Mouse (Mus musculus) liver, embryonic 16.5 days (tissue): Measurements from ENCODE around the gene Gbe1. TPM values are rescaled to one million over a fixed set of nuclear protein-coding genes. Genes with fewer than 3 reads are reported as not detected.

Source experiments
- ATAC-seq: fragments of 200-750 bp; cut with Nextera tagmentation; 2 replicates; pipeline ENCODE4 v1.8.0; 2017; ENCODE audit warnings: low read depth, mild to moderate bottlenecking, moderate number of reproducible peaks, moderate library complexity
- H3K27ac ChIP-seq: fragments of 300-500 bp; sonication (generic); 2 replicates; pipeline ENCODE4 v1.5.1; 2014; ENCODE audit warnings: mild to moderate bottlenecking, low read length
- H3K27me3 ChIP-seq: fragments of 300-500 bp; sonication (generic); 2 replicates; pipeline ENCODE4 v1.6.1; 2014; ENCODE audit warnings: low read depth, low read length, mixed read lengths; ENCODE audit not compliant: control insufficient read depth, insufficient read depth
- H3K36me3 ChIP-seq: fragments of 300-500 bp; sonication (generic); 2 replicates; pipeline ENCODE4 v1.6.1; 2014; ENCODE audit warnings: mild to moderate bottlenecking; ENCODE audit not compliant: control insufficient read depth, insufficient read depth
- H3K4me1 ChIP-seq: fragments of 300-500 bp; sonication (generic); 2 replicates; pipeline ENCODE4 v1.6.1; 2014; ENCODE audit warnings: low read depth, low read length, mixed read lengths; ENCODE audit not compliant: control insufficient read depth
- H3K4me2 ChIP-seq: fragments of 300-500 bp; sonication (generic); 2 replicates; pipeline ENCODE4 v1.6.1; 2014; ENCODE audit warnings: low read depth, low read length, mixed read lengths
- H3K4me3 ChIP-seq: fragments of 300-500 bp; sonication (generic); 2 replicates; pipeline ENCODE4 v1.5.1; 2014; ENCODE audit warnings: low read depth, mild to moderate bottlenecking, low read length
- H3K9ac ChIP-seq: fragments of 300-500 bp; sonication (generic); 2 replicates; pipeline ENCODE4 v1.6.1; 2014; ENCODE audit warnings: low read depth, low read length
- H3K9me3 ChIP-seq: fragments of 300-500 bp; sonication (generic); replicated peaks from 2 replicates; pipeline ENCODE4 v1.6.1; 2016; ENCODE audit warnings: low read length; ENCODE audit not compliant: control insufficient read depth
- WGBS: fragments of 180-500 bp; shearing (Covaris S2); extraction: QIAGEN DNeasy Blood & Tissue Kit; methylation state at CpG from one replicate; pipeline ENCODE4 v1.1.7; 2014; ENCODE audit not compliant: insufficient replicate concordance; 5-methylcytosine and 5-hydroxymethylcytosine counted together
- polyA plus RNA-seq: library from polyadenylated mRNA; unstranded; fragments of >200 nt; fragmentation: Nextera tagmentation; extraction: Ambion mirVana; gene quantifications from 2 replicates; pipeline ENCODE4 v1.2.1, GENCODE M21; 2015

Gene Gbe1
- polyA plus RNA-seq, 1 experiment from 2014 or later, result 36.7 TPM

- Histone ChIP-seq H3K4me2 (no peak overlapping the region), H3K27me3 (no peaks in the 10 kb centered on the region), H3K4me1 (no peaks in the 10 kb centered on the region), H3K27ac (no peak overlapping the region), H3K4me3 (no peak overlapping the region), H3K9ac (no peak overlapping the region), H3K9me3 (no peaks in the 10 kb centered on the region), H3K36me3 (no peaks in the 10 kb centered on the region)
- WGBS, result 13% methylated on average over 1 of the region's 1 CpGs
- no peak; the same call in 1 of the 2 replicates for ATAC-seq
Observed at GRCm38 (mm10) chr16:70506457-70506856, 192.7 kb downstream of the Gbe1 start.

GRCm38 (mm10) chr16:70510938-70511337 is 197.2 kb downstream of the Gbe1 start:
- Histone ChIP-seq H3K27me3 (no peaks in the 10 kb centered on the region), H3K4me2 (no peak overlapping the region), H3K9me3 (no peaks in the 10 kb centered on the region), H3K4me1 (no peaks in the 10 kb centered on the region), H3K4me3 (no peak overlapping the region), H3K36me3 (no peaks in the 10 kb centered on the region), H3K9ac (no peak overlapping the region), H3K27ac (no peak overlapping the region)
- no peak for ATAC-seq
- WGBS, result 47% methylated on average over 3 of the region's 3 CpGs

GRCm38 (mm10) chr16:70522861-70523260 is 209.1 kb downstream of the Gbe1 start:
- H3K27me3 ChIP-seq, result no peaks in the 10 kb centered on the region
- H3K4me1 ChIP-seq, result no peaks in the 10 kb centered on the region
- H3K27ac ChIP-seq, result no peak overlapping the region
- no peak for ATAC-seq
- H3K4me2 ChIP-seq, result no peak overlapping the region
- H3K36me3 ChIP-seq, result no peaks in the 10 kb centered on the region
- H3K9me3 ChIP-seq, result no peaks in the 10 kb centered on the region
- H3K9ac ChIP-seq, result no peak overlapping the region
- no peak overlapping the region for H3K4me3 ChIP-seq
- 65% methylated on average over 2 of the region's 2 CpGs for WGBS

- H3K27me3 ChIP-seq, result no peaks in the 10 kb centered on the region
- no peaks in the 10 kb centered on the region for H3K36me3 ChIP-seq
- H3K9ac ChIP-seq, result no peak overlapping the region
- WGBS, result 77% methylated on average over 8 of the region's 8 CpGs
- H3K27ac ChIP-seq, result no peak overlapping the region
- no peak for ATAC-seq
- no peak overlapping the region for H3K4me3 ChIP-seq
- no peaks in the 10 kb centered on the region for H3K9me3 ChIP-seq
- no peaks in the 10 kb centered on the region for H3K4me1 ChIP-seq
- H3K4me2 ChIP-seq, result no peak overlapping the region
Observed at GRCm38 (mm10) chr16:70523566-70523965, 209.8 kb downstream of the Gbe1 start.

- Histone ChIP-seq H3K9me3 (no peaks in the 10 kb centered on the region), H3K27ac (no peak overlapping the region), H3K4me3 (no peak overlapping the region), H3K9ac (no peak overlapping the region), H3K4me1 (no peaks in the 10 kb centered on the region), H3K27me3 (no peaks in the 10 kb centered on the region), H3K4me2 (no peak overlapping the region), H3K36me3 (no peaks in the 10 kb centered on the region)
- 75% methylated on average over 4 of the region's 4 CpGs for WGBS
- ATAC-seq, result no peak
Observed at GRCm38 (mm10) chr16:70524273-70524672, 210.5 kb downstream of the Gbe1 start.

GRCm38 (mm10) chr16:70527224-70527623 is 213.5 kb downstream of the Gbe1 start:
- ATAC-seq, result no peak
- Histone ChIP-seq H3K9me3 (no peaks in the 10 kb centered on the region), H3K4me2 (no peak overlapping the region), H3K4me3 (no peak overlapping the region), H3K9ac (no peak overlapping the region), H3K27me3 (no peaks in the 10 kb centered on the region), H3K36me3 (no peaks in the 10 kb centered on the region), H3K27ac (no peak overlapping the region), H3K4me1 (no peaks in the 10 kb centered on the region)
- 70% methylated on average over 8 of the region's 8 CpGs for WGBS

- H3K36me3 ChIP-seq, result no peaks in the 10 kb centered on the region
- 63% methylated on average over 2 of the region's 2 CpGs for WGBS
- ATAC-seq, result no peak
Observed at GRCm38 (mm10) chr16:70535224-70535623, 221.5 kb downstream of the Gbe1 start.

GRCm38 (mm10) chr16:70550835-70551234 is 237.1 kb downstream of the Gbe1 start:
- H3K36me3 ChIP-seq, result no peaks in the 10 kb centered on the region
- no peaks in the 10 kb centered on the region for H3K4me1 ChIP-seq
- H3K4me3 ChIP-seq, result no peak overlapping the region
- no peak for ATAC-seq
- no peaks in the 10 kb centered on the region for H3K27me3 ChIP-seq
- 59% methylated on average over 3 of the region's 3 CpGs for WGBS
- H3K9ac ChIP-seq, result no peak overlapping the region
- no peaks in the 10 kb centered on the region for H3K9me3 ChIP-seq
- no peak overlapping the region for H3K4me2 ChIP-seq
- no peak overlapping the region for H3K27ac ChIP-seq

More at GRCm38 (mm10) chr16:70535224-70535623, 221.5 kb downstream of the Gbe1 start:
- H3K9ac ChIP-seq, result no peak overlapping the region
- H3K4me3 ChIP-seq, result no peak overlapping the region
- no peak overlapping the region for H3K27ac ChIP-seq
- no peaks in the 10 kb centered on the region for H3K9me3 ChIP-seq
- H3K27me3 ChIP-seq, result no peaks in the 10 kb centered on the region
- no peak overlapping the region for H3K4me2 ChIP-seq
- no peaks in the 10 kb centered on the region for H3K4me1 ChIP-seq

- Histone ChIP-seq H3K27ac (no peak overlapping the region), H3K4me2 (no peak overlapping the region), H3K36me3 (no peaks in the 10 kb centered on the region), H3K4me1 (no peaks in the 10 kb centered on the region), H3K27me3 (no peaks in the 10 kb centered on the region), H3K9me3 (no peaks in the 10 kb centered on the region), H3K4me3 (no peak overlapping the region), H3K9ac (no peak overlapping the region)
- no peak for ATAC-seq
- WGBS, result 74% methylated on average over 10 of the region's 10 CpGs
Observed at GRCm38 (mm10) chr16:70561635-70562348, 248.0 kb downstream of the Gbe1 start.
